17 mouse cellular contexts compared by ENCODE assay signal in genomic region chr12:21209273-21209672, GRCm38 (mm10).
DNase-seq lines count a peak whose midpoint lies in the region; ATAC-seq lines count a peak whose summit lies in the region.
"Had no signal": no experiment of that assay in that cellular context is flagged by ENCODE, and none has a peak within 500 bp of the region (broad histone marks: within the 10 kb centered on the region; RNA-seq: fewer than 3 reads in every experiment).

No protein-coding gene starts in this region.

- H3K9ac ChIP-seq in liver, embryonic 11.5 days (ENCODE audit: low read depth, low read length) = no peak overlapping the region
- H3K9ac ChIP-seq in liver, embryonic 12.5 days = no peak overlapping the region
- H3K9ac ChIP-seq in liver, embryonic 13.5 days = no peak overlapping the region
- H3K9ac ChIP-seq: forebrain, embryonic 13.5 days; heart, embryonic 13.5 days had no signal

- H3K9me3 ChIP-seq in liver, embryonic 11.5 days (ENCODE audit: control insufficient read depth, low read length) = no peaks in the 10 kb centered on the region
- no peaks in the 10 kb centered on the region for H3K9me3 ChIP-seq in liver, embryonic 12.5 days (replicated peaks)
- H3K9me3 ChIP-seq in liver, embryonic 13.5 days (replicated peaks) = no peaks in the 10 kb centered on the region
- H3K9me3 ChIP-seq: embryonic facial prominence, embryonic 10.5 days; forebrain, embryonic 13.5 days; heart, embryonic 13.5 days; limb, embryonic 10.5 days had no signal

- no peak overlapping the region for H3K4me2 ChIP-seq in liver, embryonic 11.5 days
- no peak overlapping the region for H3K4me2 ChIP-seq in liver, embryonic 12.5 days
- no peak overlapping the region for H3K4me2 ChIP-seq in liver, embryonic 13.5 days
- H3K4me2 ChIP-seq: forebrain, embryonic 13.5 days; heart, embryonic 13.5 days had no signal

- ATAC-seq in liver, embryonic 11.5 days (replicated peaks; ENCODE audit: low FRiP score) = no peak
- ATAC-seq in liver, embryonic 12.5 days = no peak
- no peak for ATAC-seq in liver, embryonic 13.5 days (ENCODE audit: low read depth)
- ATAC-seq: forebrain, embryonic 13.5 days; hindbrain, embryonic 16.5 days had no signal

- DNase-seq in kidney, adult 11 months = peak; percentile 15
- no peak for DNase-seq in kidney, adult 18-20 months
- no peak for DNase-seq in liver, embryonic 11.5 days (ENCODE audit: low spot score)
- DNase-seq in liver, embryonic 13.5 days = no peak
- DNase-seq in yolk sac, embryonic 10.5 days (ENCODE audit: low spot score) = peak; percentile 73
- no peak for DNase-seq in B cell, adult 2 months
- DNase-seq: adrenal gland, adult 2 months; cerebellum, adult 18-20 months; heart, postnatal 4 days; lung, adult 18-20 months; thymus, postnatal 25 days had no signal

- H3K4me3 ChIP-seq in liver, embryonic 11.5 days (ENCODE audit: low read depth, low read length) = no peak overlapping the region
- no peak overlapping the region for H3K4me3 ChIP-seq in liver, embryonic 12.5 days
- H3K4me3 ChIP-seq in liver, embryonic 13.5 days (replicated peaks) = no peak overlapping the region
- H3K4me3 ChIP-seq: embryonic facial prominence, embryonic 10.5 days; forebrain, embryonic 13.5 days; heart, embryonic 13.5 days; limb, embryonic 10.5 days had no signal

- H3K27me3 ChIP-seq in liver, embryonic 11.5 days (replicated peaks; ENCODE audit: control insufficient read depth, insufficient read depth, low read length) = no peaks in the 10 kb centered on the region
- no peaks in the 10 kb centered on the region for H3K27me3 ChIP-seq in liver, embryonic 12.5 days (replicated peaks)
- H3K27me3 ChIP-seq in liver, embryonic 13.5 days = no peaks in the 10 kb centered on the region
- H3K27me3 ChIP-seq: forebrain, embryonic 13.5 days; heart, embryonic 13.5 days had no signal

- peak overlapping the region; percentile 30; the same call in 1 of the 2 replicates for H3K27ac ChIP-seq in liver, embryonic 11.5 days (ENCODE audit: low read depth, low read length)
- no peak overlapping the region for H3K27ac ChIP-seq in liver, embryonic 12.5 days
- peak overlapping the region; percentile 7; the same call in 1 of the 2 replicates for H3K27ac ChIP-seq in liver, embryonic 13.5 days
- H3K27ac ChIP-seq: embryonic facial prominence, embryonic 10.5 days; forebrain, embryonic 13.5 days; heart, embryonic 13.5 days; limb, embryonic 10.5 days had no signal

- H3K36me3 ChIP-seq in liver, embryonic 11.5 days (ENCODE audit: control insufficient read depth, insufficient read depth, low read length) = no peaks in the 10 kb centered on the region; the same call in 1 of the 2 replicates
- H3K36me3 ChIP-seq in liver, embryonic 12.5 days = peaks cover 13% of the 10 kb centered on the region; the same call in 1 of the 2 replicates
- H3K36me3 ChIP-seq in liver, embryonic 13.5 days = 0 out of 2 replicates have a peak, but pooled peaks cover 3% of the 10 kb centered on the region

- 79% methylated on average over 10 of the region's 10 CpGs for WGBS in liver, embryonic 11.5 days
- WGBS in liver, embryonic 12.5 days (ENCODE audit: insufficient replicate concordance) = 75% methylated on average over 10 of the region's 10 CpGs
- WGBS in liver, embryonic 13.5 days (ENCODE audit: insufficient replicate concordance) = 68% methylated on average over 10 of the region's 10 CpGs

- peaks cover 11% of the 10 kb centered on the region; the same call in 1 of the 2 replicates for H3K4me1 ChIP-seq in liver, embryonic 11.5 days (replicated peaks; ENCODE audit: control insufficient read depth, insufficient read depth, low read length)
- peaks cover 44% of the 10 kb centered on the region for H3K4me1 ChIP-seq in liver, embryonic 12.5 days
- H3K4me1 ChIP-seq in liver, embryonic 13.5 days (replicated peaks) = peaks cover 49% of the 10 kb centered on the region
- H3K4me1 ChIP-seq: limb, embryonic 10.5 days had no signal

Comparison
In these comparisons a context has a peak if more than half of its experiments do, and no peak if none do; other contexts are left out.
1. DNase-seq: peak in kidney, adult 11 months (single experiment) and yolk sac, embryonic 10.5 days (single experiment); none in kidney, adult 18-20 months (single experiment), liver, embryonic 11.5 days (single experiment), liver, embryonic 13.5 days (single experiment) and B cell, adult 2 months (0 of 2).